Mouse (Mus musculus): ENCODE data around the gene Zmiz1. TPM values are rescaled to one million over a fixed set of nuclear protein-coding genes. Genes with fewer than 3 reads are reported as not detected.

Gene Zmiz1
- polyA plus RNA-seq, 1 experiment = 63.7 TPM

GRCm38 (mm10) chr14:25651131-25651530, 192.1 kb downstream of the Zmiz1 start:
- DNase-seq = no peak
- WGBS = 89% methylated on average over 4 of the region's 4 CpGs
- H3K27ac ChIP-seq (ENCODE audit: insufficient read depth, low read length) = no peak overlapping the region
- H3K4me3 ChIP-seq (replicated peaks; ENCODE audit: insufficient read depth, low read depth, low read length) = no peak overlapping the region
- H3K27me3 ChIP-seq (ENCODE audit: control insufficient read depth, insufficient read depth, low read length) = no peaks in the 10 kb centered on the region
- TF ChIP-seq CTCF (IDR thresholded peaks at IDR 0.05; ENCODE audit: borderline replicate concordance, insufficient read depth, low read depth, low read length) (no peak), POLR2A (IDR thresholded peaks at IDR 0.05; ENCODE audit: borderline replicate concordance, insufficient read depth, low read length) (no peak)
- H3K4me1 ChIP-seq (ENCODE audit: control insufficient read depth, insufficient read depth, low read length) = peaks cover 2% of the 10 kb centered on the region; the same call in 1 of the 2 replicates

- Histone ChIP-seq H3K27me3 (ENCODE audit: control insufficient read depth, insufficient read depth, low read length) (no peaks in the 10 kb centered on the region), H3K4me1 (ENCODE audit: control insufficient read depth, insufficient read depth, low read length) (no peaks in the 10 kb centered on the region), H3K4me3 (replicated peaks; ENCODE audit: insufficient read depth, low read depth, low read length) (no peak overlapping the region), H3K27ac (ENCODE audit: insufficient read depth, low read length) (no peak overlapping the region)
- WGBS = 91% methylated on average over 9 of the region's 9 CpGs
- DNase-seq = no peak
- TF ChIP-seq CTCF (IDR thresholded peaks at IDR 0.05; ENCODE audit: borderline replicate concordance, insufficient read depth, low read depth, low read length) = no peak
- TF ChIP-seq POLR2A (IDR thresholded peaks at IDR 0.05; ENCODE audit: borderline replicate concordance, insufficient read depth, low read length) = no peak
Measured at GRCm38 (mm10) chr14:25651905-25652304, 192.9 kb downstream of the Zmiz1 start.

GRCm38 (mm10) chr14:25654401-25655197, 195.6 kb downstream of the Zmiz1 start:
- DNase-seq = no peak
- 87% methylated on average over 14 of the region's 14 CpGs for WGBS
- H3K27ac ChIP-seq (ENCODE audit: insufficient read depth, low read length) = no peak overlapping the region

GRCm38 (mm10) chr14:25660661-25661060, 201.7 kb downstream of the Zmiz1 start:
- DNase-seq = peak; percentile 55 to 65
- 0 out of 2 replicates have a peak overlapping the region, but pooled peaks have one; percentile 8 for H3K27ac ChIP-seq (ENCODE audit: insufficient read depth, low read length)
- WGBS = 6% methylated on average over 11 of the region's 11 CpGs

More at GRCm38 (mm10) chr14:25654401-25655197, 195.6 kb downstream of the Zmiz1 start:
- no peaks in the 10 kb centered on the region for H3K27me3 ChIP-seq (ENCODE audit: control insufficient read depth, insufficient read depth, low read length)
- TF ChIP-seq POLR2A (IDR thresholded peaks at IDR 0.05; ENCODE audit: borderline replicate concordance, insufficient read depth, low read length) = no peak
- TF ChIP-seq CTCF (IDR thresholded peaks at IDR 0.05; ENCODE audit: borderline replicate concordance, insufficient read depth, low read depth, low read length) = no peak
- no peak overlapping the region for H3K4me3 ChIP-seq (replicated peaks; ENCODE audit: insufficient read depth, low read depth, low read length)
- H3K4me1 ChIP-seq (ENCODE audit: control insufficient read depth, insufficient read depth, low read length) = peaks cover 3% of the 10 kb centered on the region; the same call in 1 of the 2 replicates

GRCm38 (mm10) chr14:25661185-25661920, 202.4 kb downstream of the Zmiz1 start:
- no peaks in the 10 kb centered on the region for H3K27me3 ChIP-seq (ENCODE audit: control insufficient read depth, insufficient read depth, low read length)
- 71% methylated on average over 17 of the region's 17 CpGs for WGBS
- H3K4me3 ChIP-seq (replicated peaks; ENCODE audit: insufficient read depth, low read depth, low read length) = no peak overlapping the region
- peaks cover 48% of the 10 kb centered on the region for H3K4me1 ChIP-seq (ENCODE audit: control insufficient read depth, insufficient read depth, low read length)
- no peak for DNase-seq
- no peak overlapping the region for H3K27ac ChIP-seq (ENCODE audit: insufficient read depth, low read length)
- TF ChIP-seq POLR2A (IDR thresholded peaks at IDR 0.05; ENCODE audit: borderline replicate concordance, insufficient read depth, low read length) = no peak
- TF ChIP-seq CTCF (IDR thresholded peaks at IDR 0.05; ENCODE audit: borderline replicate concordance, insufficient read depth, low read depth, low read length) = no peak

More at GRCm38 (mm10) chr14:25660661-25661060, 201.7 kb downstream of the Zmiz1 start:
- Histone ChIP-seq H3K4me3 (replicated peaks; ENCODE audit: insufficient read depth, low read depth, low read length) (no peak overlapping the region), H3K27me3 (ENCODE audit: control insufficient read depth, insufficient read depth, low read length) (no peaks in the 10 kb centered on the region), H3K4me1 (ENCODE audit: control insufficient read depth, insufficient read depth, low read length) (peaks cover 48% of the 10 kb centered on the region)
- TF ChIP-seq CTCF (IDR thresholded peaks at IDR 0.05; ENCODE audit: borderline replicate concordance, insufficient read depth, low read depth, low read length) (peak; percentile 64), POLR2A (IDR thresholded peaks at IDR 0.05; ENCODE audit: borderline replicate concordance, insufficient read depth, low read length) (no peak)

GRCm38 (mm10) chr14:25663649-25664309, 204.8 kb downstream of the Zmiz1 start:
- Histone ChIP-seq H3K4me3 (replicated peaks; ENCODE audit: insufficient read depth, low read depth, low read length) (no peak overlapping the region), H3K4me1 (ENCODE audit: control insufficient read depth, insufficient read depth, low read length) (peaks cover 48% of the 10 kb centered on the region), H3K27ac (ENCODE audit: insufficient read depth, low read length) (peak overlapping the region; percentile 62), H3K27me3 (ENCODE audit: control insufficient read depth, insufficient read depth, low read length) (no peaks in the 10 kb centered on the region)
- DNase-seq = no peak
- WGBS = 53% methylated on average over 7 of the region's 7 CpGs
- no peak for TF ChIP-seq POLR2A (IDR thresholded peaks at IDR 0.05; ENCODE audit: borderline replicate concordance, insufficient read depth, low read length)
- TF ChIP-seq CTCF (IDR thresholded peaks at IDR 0.05; ENCODE audit: borderline replicate concordance, insufficient read depth, low read depth, low read length) = no peak

GRCm38 (mm10) chr14:25664310-25664695, 205.3 kb downstream of the Zmiz1 start:
- no peak overlapping the region for H3K4me3 ChIP-seq (replicated peaks; ENCODE audit: insufficient read depth, low read depth, low read length)
- DNase-seq = peak; percentile 41 to 46
- 8% methylated on average over 7 of the region's 7 CpGs for WGBS
- TF ChIP-seq POLR2A (IDR thresholded peaks at IDR 0.05; ENCODE audit: borderline replicate concordance, insufficient read depth, low read length) (no peak), CTCF (IDR thresholded peaks at IDR 0.05; ENCODE audit: borderline replicate concordance, insufficient read depth, low read depth, low read length) (no peak)
- H3K27ac ChIP-seq (ENCODE audit: insufficient read depth, low read length) = peak overlapping the region; percentile 62
- no peaks in the 10 kb centered on the region for H3K27me3 ChIP-seq (ENCODE audit: control insufficient read depth, insufficient read depth, low read length)
- H3K4me1 ChIP-seq (ENCODE audit: control insufficient read depth, insufficient read depth, low read length) = peaks cover 45% of the 10 kb centered on the region

All from cerebellum, adult 2 months (tissue).